Mouse (Mus musculus): ENCODE data around the gene Tmub1.

Gene Tmub1

GRCm38 (mm10) chr5:24424004-24424781, 23.5 kb downstream of the Tmub1 start:
- WGBS: 5% methylated on average over 21 of the region's 21 CpGs

GRCm38 (mm10) chr5:24423129-24424003, 24.3 kb downstream of the Tmub1 start, which contains the start of the genes Cdk5 and Slc4a2:
Gene Cdk5, minus strand, starts transcription at chr5:24423530.
Gene Slc4a2, plus strand, starts transcription at chr5:24423837.
- under 1% methylated on average over 46 of the region's 46 CpGs for WGBS

GRCm38 (mm10) chr5:24420381-24420780, 27.3 kb downstream of the Tmub1 start:
- WGBS: 88% methylated on average over 9 of the region's 9 CpGs

- 91% methylated on average over 10 of the region's 10 CpGs for WGBS
These were observed 30.1 kb downstream of the Tmub1 start for GRCm38 (mm10) chr5:24417587-24417986.

GRCm38 (mm10) chr5:24416222-24416736, 31.4 kb downstream of the Tmub1 start:
- WGBS: 2% methylated on average over 21 of the region's 21 CpGs

- WGBS: 85% methylated on average over 13 of the region's 13 CpGs
These were observed 33.7 kb downstream of the Tmub1 start for GRCm38 (mm10) chr5:24413938-24414337.

GRCm38 (mm10) chr5:24413042-24413693, 34.5 kb downstream of the Tmub1 start, which contains the start of gene Asic3:
Gene Asic3, plus strand, starts transcription at chr5:24413392.
- WGBS: 58% methylated on average over 11 of the region's 11 CpGs

- 91% methylated on average over 2 of the region's 2 CpGs for WGBS
These were observed 35.6 kb downstream of the Tmub1 start for GRCm38 (mm10) chr5:24412063-24412462.

- WGBS: 89% methylated on average over 2 of the region's 2 CpGs
These were observed 38.2 kb downstream of the Tmub1 start for GRCm38 (mm10) chr5:24409466-24409865.

- 79% methylated on average over 13 of the region's 13 CpGs for WGBS
These were observed 39.0 kb downstream of the Tmub1 start for GRCm38 (mm10) chr5:24408651-24409050.

- WGBS: 75% methylated on average over 3 of the region's 3 CpGs
These were observed 42.2 kb downstream of the Tmub1 start for GRCm38 (mm10) chr5:24405389-24405876.

- 53% methylated on average over 6 of the region's 6 CpGs for WGBS
These were observed 42.9 kb downstream of the Tmub1 start for GRCm38 (mm10) chr5:24404594-24405360.

GRCm38 (mm10) chr5:24401969-24402368, 45.7 kb downstream of the Tmub1 start:
- WGBS: 41% methylated on average over 9 of the region's 9 CpGs

GRCm38 (mm10) chr5:24400911-24401605, 46.6 kb downstream of the Tmub1 start:
- WGBS: 93% methylated on average over 5 of the region's 5 CpGs

GRCm38 (mm10) chr5:24400362-24400761, 47.3 kb downstream of the Tmub1 start:
- WGBS: 90% methylated on average over 11 of the region's 11 CpGs

- WGBS: 80% methylated on average over 10 of the region's 10 CpGs
These were observed 48.0 kb downstream of the Tmub1 start for GRCm38 (mm10) chr5:24399686-24400085.

- WGBS: 90% methylated on average over 6 of the region's 6 CpGs
These were observed 51.4 kb downstream of the Tmub1 start for GRCm38 (mm10) chr5:24396254-24396653.

Measured in cerebral cortex, adult 2 months (tissue).